Mouse (Mus musculus): ENCODE data around the gene Ndufv1.

DNA sequence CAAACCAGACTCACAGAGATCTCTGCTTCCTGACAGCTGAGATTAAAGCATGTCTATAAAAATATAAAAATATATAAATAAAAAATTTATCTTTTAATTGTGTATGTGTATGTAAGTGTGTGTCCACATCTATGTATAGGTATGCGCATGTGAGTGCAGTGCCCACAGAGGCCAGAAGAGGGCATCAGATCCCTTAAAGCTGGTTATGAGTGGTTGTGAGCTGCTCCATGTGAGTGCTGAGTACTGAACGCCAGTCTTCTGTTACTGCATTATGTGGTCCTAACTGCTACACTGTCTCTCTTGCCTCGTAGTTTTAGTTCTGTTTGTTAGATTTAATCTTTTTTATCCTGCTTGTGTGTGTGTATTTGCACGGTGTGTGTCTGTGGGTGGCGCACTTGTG, 38.4 kb upstream of the Ndufv1 start:
- no peak for TF ChIP-seq CTCF (IDR thresholded peaks at IDR 0.05; ENCODE audit: extremely low read depth, insufficient read length, insufficient replicate concordance, low read depth, low read length)
- no peak for TF ChIP-seq POLR2A (IDR thresholded peaks at IDR 0.05; ENCODE audit: low read depth, low read length)
